Mouse (Mus musculus) intestine, embryonic 14.5 days (tissue): ENCODE data around the gene Grm8. TPM values are rescaled to one million over a fixed set of nuclear protein-coding genes. Genes with fewer than 3 reads are reported as not detected.

ENCODE experiments used
- ATAC-seq: fragments of 200-750 bp; cut with Nextera tagmentation; replicated peaks from 2 replicates; pipeline ENCODE4 v1.8.0; 2017; ENCODE audit warnings: low read depth, moderate number of reproducible peaks, moderate TSS enrichment, moderate library complexity; ENCODE audit not compliant: low FRiP score, low TSS enrichment
- DNase-seq: peaks from one replicate; pipeline ENCODE4 v3.0.0-alpha.2; 2018; ENCODE audit warnings: low spot score
- H3K27ac ChIP-seq: fragments of 300-500 bp; sonication (generic); 2 replicates; pipeline ENCODE4 v1.5.1; 2014; ENCODE audit warnings: low read depth, mild to moderate bottlenecking, control low read depth
- H3K27me3 ChIP-seq: fragments of 300-500 bp; sonication (generic); replicated peaks from 2 replicates; pipeline ENCODE4 v1.6.1; 2014; ENCODE audit warnings: low read length, control low read depth; ENCODE audit not compliant: control insufficient read depth, insufficient read depth
- H3K36me3 ChIP-seq: fragments of 300-500 bp; sonication (generic); 2 replicates; pipeline ENCODE4 v1.6.1; 2014; ENCODE audit warnings: low read length, control low read depth; ENCODE audit not compliant: control insufficient read depth, insufficient read depth
- H3K4me1 ChIP-seq: fragments of 300-500 bp; sonication (generic); replicated peaks from 2 replicates; pipeline ENCODE4 v1.6.1; 2014; ENCODE audit warnings: low read length, control low read depth, mixed read lengths; ENCODE audit not compliant: control insufficient read depth, insufficient read depth
- H3K4me2 ChIP-seq: fragments of 300-500 bp; sonication (generic); 2 replicates; pipeline ENCODE4 v1.6.1; 2014; ENCODE audit warnings: low read length
- H3K4me3 ChIP-seq: fragments of 300-500 bp; sonication (generic); 2 replicates; pipeline ENCODE4 v1.5.1; 2014; ENCODE audit warnings: low read depth, low read length, control low read depth, mixed read lengths
- H3K9ac ChIP-seq: fragments of 300-500 bp; sonication (generic); 2 replicates; pipeline ENCODE4 v1.6.1; 2014; ENCODE audit warnings: mild to moderate bottlenecking, low read length
- H3K9me3 ChIP-seq: fragments of 300-500 bp; sonication (generic); 2 replicates; pipeline ENCODE4 v1.6.1; 2016; ENCODE audit warnings: low read length, control low read depth; ENCODE audit not compliant: control insufficient read depth
- WGBS: fragments of 180-500 bp; shearing (Covaris S2); extraction: QIAGEN DNeasy Blood & Tissue Kit; methylation state at CpG from one replicate; pipeline ENCODE4 v1.1.7; 2014; 5-methylcytosine and 5-hydroxymethylcytosine counted together
- polyA plus RNA-seq: library from polyadenylated mRNA; unstranded; fragments of >200 nt; fragmentation: Nextera tagmentation; extraction: Ambion mirVana; gene quantifications from 2 replicates; pipeline ENCODE4 v1.2.1, GENCODE M21; 2014

Gene Grm8
- polyA plus RNA-seq, 1 experiment from 2014 or later = 4.8 TPM

GRCm38 (mm10) chr6:27800881-27801572, 334.0 kb downstream of the Grm8 start:
- H3K4me2 ChIP-seq = no peak overlapping the region
- no peaks in the 10 kb centered on the region for H3K27me3 ChIP-seq
- no peak overlapping the region for H3K4me3 ChIP-seq
- H3K27ac ChIP-seq = no peak overlapping the region
- H3K36me3 ChIP-seq = no peaks in the 10 kb centered on the region
- H3K9ac ChIP-seq = no peak overlapping the region
- no peaks in the 10 kb centered on the region for H3K9me3 ChIP-seq
- 64% methylated on average over 6 of the region's 6 CpGs for WGBS
- no peak for DNase-seq
- H3K4me1 ChIP-seq = no peaks in the 10 kb centered on the region
- ATAC-seq = no peak

GRCm38 (mm10) chr6:27798735-27799134, 336.2 kb downstream of the Grm8 start:
- Histone ChIP-seq H3K4me1 (no peaks in the 10 kb centered on the region), H3K27ac (no peak overlapping the region), H3K36me3 (no peaks in the 10 kb centered on the region), H3K27me3 (no peaks in the 10 kb centered on the region), H3K9ac (no peak overlapping the region), H3K4me3 (no peak overlapping the region), H3K4me2 (no peak overlapping the region), H3K9me3 (no peaks in the 10 kb centered on the region)
- WGBS = 93% methylated on average over 3 of the region's 3 CpGs
- ATAC-seq (no peak), DNase-seq (no peak)

- Histone ChIP-seq H3K4me2 (no peak overlapping the region), H3K4me3 (no peak overlapping the region), H3K36me3 (no peaks in the 10 kb centered on the region), H3K9me3 (no peaks in the 10 kb centered on the region), H3K27me3 (no peaks in the 10 kb centered on the region), H3K27ac (no peak overlapping the region), H3K9ac (no peak overlapping the region), H3K4me1 (no peaks in the 10 kb centered on the region)
- DNase-seq = no peak
- no peak for ATAC-seq
- WGBS = 92% methylated on average over 3 of the region's 3 CpGs
Measured at GRCm38 (mm10) chr6:27789566-27789965, 345.4 kb downstream of the Grm8 start.

GRCm38 (mm10) chr6:27789151-27789550, 345.8 kb downstream of the Grm8 start:
- ATAC-seq (no peak), DNase-seq (no peak)
- no peaks in the 10 kb centered on the region for H3K9me3 ChIP-seq
- H3K27ac ChIP-seq = no peak overlapping the region
- no peak overlapping the region for H3K4me2 ChIP-seq
- 78% methylated on average over 4 of the region's 4 CpGs for WGBS
- H3K4me3 ChIP-seq = no peak overlapping the region
- no peaks in the 10 kb centered on the region for H3K4me1 ChIP-seq
- no peaks in the 10 kb centered on the region for H3K36me3 ChIP-seq
- no peak overlapping the region for H3K9ac ChIP-seq
- H3K27me3 ChIP-seq = no peaks in the 10 kb centered on the region

- Histone ChIP-seq H3K27ac (no peak overlapping the region), H3K4me1 (no peaks in the 10 kb centered on the region), H3K27me3 (no peaks in the 10 kb centered on the region), H3K36me3 (no peaks in the 10 kb centered on the region), H3K9me3 (no peaks in the 10 kb centered on the region), H3K9ac (no peak overlapping the region), H3K4me3 (no peak overlapping the region), H3K4me2 (no peak overlapping the region)
- 85% methylated on average over 1 of the region's 1 CpGs for WGBS
- no peak for ATAC-seq
- no peak for DNase-seq
Measured at GRCm38 (mm10) chr6:27782251-27782650, 352.7 kb downstream of the Grm8 start.

GRCm38 (mm10) chr6:27781371-27781770, 353.6 kb downstream of the Grm8 start:
- Histone ChIP-seq H3K9ac (no peak overlapping the region), H3K4me2 (no peak overlapping the region), H3K4me1 (no peaks in the 10 kb centered on the region), H3K9me3 (no peaks in the 10 kb centered on the region), H3K27ac (no peak overlapping the region), H3K27me3 (no peaks in the 10 kb centered on the region), H3K36me3 (no peaks in the 10 kb centered on the region), H3K4me3 (no peak overlapping the region)
- no peak for ATAC-seq
- 74% methylated on average over 3 of the region's 3 CpGs for WGBS
- DNase-seq = no peak

- Histone ChIP-seq H3K9ac (no peak overlapping the region), H3K4me1 (no peaks in the 10 kb centered on the region), H3K4me2 (no peak overlapping the region), H3K27me3 (no peaks in the 10 kb centered on the region), H3K9me3 (no peaks in the 10 kb centered on the region), H3K27ac (no peak overlapping the region), H3K4me3 (no peak overlapping the region), H3K36me3 (no peaks in the 10 kb centered on the region)
- 0 out of 2 replicates have a peak, but pooled peaks have one; percentile 53 for ATAC-seq
- no peak for DNase-seq
- 68% methylated on average over 4 of the region's 4 CpGs for WGBS
Measured at GRCm38 (mm10) chr6:27775646-27776271, 359.2 kb downstream of the Grm8 start.

- Histone ChIP-seq H3K9ac (no peak overlapping the region), H3K9me3 (no peaks in the 10 kb centered on the region), H3K4me2 (no peak overlapping the region), H3K4me3 (no peak overlapping the region), H3K4me1 (no peaks in the 10 kb centered on the region), H3K36me3 (no peaks in the 10 kb centered on the region), H3K27ac (no peak overlapping the region), H3K27me3 (no peaks in the 10 kb centered on the region)
- DNase-seq (no peak), ATAC-seq (no peak)
- 78% methylated on average over 6 of the region's 6 CpGs for WGBS
Measured at GRCm38 (mm10) chr6:27762061-27762460, 372.9 kb downstream of the Grm8 start.

- Histone ChIP-seq H3K9ac (no peak overlapping the region), H3K36me3 (no peaks in the 10 kb centered on the region), H3K4me2 (no peak overlapping the region), H3K9me3 (no peaks in the 10 kb centered on the region), H3K27me3 (no peaks in the 10 kb centered on the region), H3K4me3 (no peak overlapping the region), H3K4me1 (no peaks in the 10 kb centered on the region), H3K27ac (no peak overlapping the region)
- 67% methylated on average over 2 of the region's 2 CpGs for WGBS
- ATAC-seq (no peak), DNase-seq (no peak)
Measured at GRCm38 (mm10) chr6:27753290-27753829, 381.6 kb downstream of the Grm8 start.
